Mouse (Mus musculus): Measurements from ENCODE around the gene Man2b1.
"Not testable (repeated sequence)": the region's sequence is repeated elsewhere in the genome, so short reads cannot be mapped to it uniquely, and the experiment has no call there.

DNA sequence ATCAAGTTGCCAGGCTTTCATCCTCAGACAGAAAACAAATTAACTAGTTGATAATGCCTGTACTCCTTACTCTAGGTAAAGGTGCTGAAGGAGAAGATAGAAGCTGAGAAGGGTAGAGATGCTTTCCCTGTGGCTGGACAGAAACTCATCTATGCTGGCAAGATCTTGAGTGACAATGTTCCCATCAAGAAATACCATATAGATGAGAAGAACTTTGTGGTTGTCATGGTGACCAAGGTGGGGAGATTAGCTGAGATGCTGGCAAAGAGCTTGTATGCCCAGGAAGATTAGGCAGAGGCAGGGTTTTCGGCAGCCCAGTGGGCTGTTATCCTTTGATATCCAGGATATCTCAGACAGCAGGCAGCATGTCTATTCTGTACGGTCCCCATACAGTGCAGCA, 52.6 kb downstream of the Man2b1 start:
- not testable (repeated sequence) for TF ChIP-seq CTCF (IDR thresholded peaks at IDR 0.05; ENCODE audit: control insufficient read depth, insufficient read depth, low read length); POLR2A (IDR thresholded peaks at IDR 0.05; ENCODE audit: borderline replicate concordance, control insufficient read depth, low read depth, low read length)
